Mouse (Mus musculus) ES-Bruce4 (cell line): ENCODE data around the gene Kif2a.

Experiments used
- CTCF ChIP-seq: IDR thresholded peaks from one replicate; pipeline ENCODE4 v1.8.1; 2011; ENCODE audit warnings: low read depth, low read length
- POLR2A ChIP-seq: IDR thresholded peaks from one replicate; pipeline ENCODE4 v1.8.1; 2011; ENCODE audit warnings: low read length; ENCODE audit not compliant: insufficient read depth

DNA sequence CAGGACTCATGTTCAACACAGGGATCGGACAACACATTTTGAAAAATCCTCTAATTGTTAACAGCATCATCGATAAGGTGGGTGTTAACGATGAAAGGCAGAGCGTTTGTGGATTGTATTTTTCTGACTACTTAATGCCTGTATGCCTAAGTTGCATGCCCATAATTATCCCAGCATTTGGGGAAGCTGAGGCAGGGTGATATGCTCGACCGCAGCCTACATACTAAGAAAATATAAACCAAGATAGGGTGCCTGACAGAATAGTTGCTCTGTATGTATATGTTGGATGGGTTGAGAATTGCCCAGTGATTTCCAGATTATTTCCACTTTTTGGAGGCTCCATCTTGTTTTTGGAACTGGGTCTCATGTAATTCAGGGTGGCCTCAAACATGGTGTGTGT lies 74.3 kb downstream of the Kif2a start:
- TF ChIP-seq POLR2A = no peak
- TF ChIP-seq CTCF = no peak
